Mouse (Mus musculus) granulocyte monocyte progenitor cell, adult 5-6 weeks (primary cell): ENCODE results near the gene Prune1. TPM values are rescaled to one million over a fixed set of nuclear protein-coding genes. Genes with fewer than 3 reads are reported as not detected.

Source experiments
- ATAC-seq: replicated peaks from 2 replicates; pipeline ENCODE4 v1.8.0; 2016; ENCODE audit warnings: mild to moderate bottlenecking, moderate TSS enrichment, inconsistent platforms; ENCODE audit not compliant: poor library complexity, severe bottlenecking
- total RNA-seq, 2 experiments: library from RNA; stranded (forward) in 1 of 2; stranded (reverse) in 1 of 2; fragments of 200-712, 200-1000 nt in 1 of 2; fragments of >200 nt in 1 of 2; fragmentation: Nextera tagmentation in 1 of 2; gene quantifications; 2 replicates each; pipeline ENCODE4 v1.2.3; 2014 to 2017

Prune1 gene
- total RNA-seq, 2 experiments from 2014 or later, result 11.3 to 25.4 TPM

- ATAC-seq, result peak; percentile 46
These were observed 1.2 kb upstream of the Prune1 start for GRCm38 (mm10) chr3:95282865-95283588.

- ATAC-seq, result peak; percentile 53
These were observed 547 bp upstream of the Prune1 start for GRCm38 (mm10) chr3:95282381-95282864.

- no peak for ATAC-seq
These were observed 1.1 kb downstream of the Prune1 start for GRCm38 (mm10) chr3:95280747-95281146.

- no peak for ATAC-seq
These were observed 4.7 kb downstream of the Prune1 start for GRCm38 (mm10) chr3:95277149-95277551.

- ATAC-seq, result no peak; the same call in 1 of the 2 replicates
These were observed 5.4 kb downstream of the Prune1 start for GRCm38 (mm10) chr3:95276428-95276934.

- no peak for ATAC-seq
These were observed 6.7 kb downstream of the Prune1 start for GRCm38 (mm10) chr3:95275161-95275560.

GRCm38 (mm10) chr3:95274453-95274852 lies 7.4 kb downstream of the Prune1 start:
- ATAC-seq, result no peak

- no peak for ATAC-seq
These were observed 8.4 kb downstream of the Prune1 start for GRCm38 (mm10) chr3:95273471-95273870.

- ATAC-seq, result no peak
These were observed 11.0 kb downstream of the Prune1 start for GRCm38 (mm10) chr3:95270766-95271364.

GRCm38 (mm10) chr3:95269789-95270188 lies 12.1 kb downstream of the Prune1 start:
- no peak for ATAC-seq

GRCm38 (mm10) chr3:95267855-95268254 lies 14.0 kb downstream of the Prune1 start:
- ATAC-seq, result no peak

- ATAC-seq, result no peak
These were observed 15.8 kb downstream of the Prune1 start for GRCm38 (mm10) chr3:95266052-95266451.

GRCm38 (mm10) chr3:95264724-95265123 lies 17.2 kb downstream of the Prune1 start:
- ATAC-seq, result no peak

GRCm38 (mm10) chr3:95263089-95263739 lies 18.7 kb downstream of the Prune1 start:
- peak; percentile 97 for ATAC-seq

GRCm38 (mm10) chr3:95261975-95262374 lies 19.9 kb downstream of the Prune1 start:
- no peak for ATAC-seq

- ATAC-seq, result no peak
These were observed 24.9 kb downstream of the Prune1 start for GRCm38 (mm10) chr3:95256931-95257330.

GRCm38 (mm10) chr3:95250783-95251424 lies 31.0 kb downstream of the Prune1 start, which contains the start of gene Bnipl:
Gene Bnipl, minus strand, starts transcription at chr3:95251193.
- 0 out of 2 replicates have a peak, but pooled peaks have one; percentile 7 for ATAC-seq

- no peak for ATAC-seq
These were observed 31.5 kb downstream of the Prune1 start for GRCm38 (mm10) chr3:95250361-95250760.

- ATAC-seq, result no peak
These were observed 34.1 kb downstream of the Prune1 start for GRCm38 (mm10) chr3:95247660-95248336.
